Mouse (Mus musculus) spleen, embryonic (tissue): ENCODE data around the gene Gm10337.

ENCODE experiments used
- CTCF ChIA-PET: fragments of 350-600 bp; sonication (Branson Sonifier 250); formaldehyde crosslinking; loops from one replicate; lab custom pipeline; 2022; lab: Charles Lee

Gene Gm10337

DNA sequence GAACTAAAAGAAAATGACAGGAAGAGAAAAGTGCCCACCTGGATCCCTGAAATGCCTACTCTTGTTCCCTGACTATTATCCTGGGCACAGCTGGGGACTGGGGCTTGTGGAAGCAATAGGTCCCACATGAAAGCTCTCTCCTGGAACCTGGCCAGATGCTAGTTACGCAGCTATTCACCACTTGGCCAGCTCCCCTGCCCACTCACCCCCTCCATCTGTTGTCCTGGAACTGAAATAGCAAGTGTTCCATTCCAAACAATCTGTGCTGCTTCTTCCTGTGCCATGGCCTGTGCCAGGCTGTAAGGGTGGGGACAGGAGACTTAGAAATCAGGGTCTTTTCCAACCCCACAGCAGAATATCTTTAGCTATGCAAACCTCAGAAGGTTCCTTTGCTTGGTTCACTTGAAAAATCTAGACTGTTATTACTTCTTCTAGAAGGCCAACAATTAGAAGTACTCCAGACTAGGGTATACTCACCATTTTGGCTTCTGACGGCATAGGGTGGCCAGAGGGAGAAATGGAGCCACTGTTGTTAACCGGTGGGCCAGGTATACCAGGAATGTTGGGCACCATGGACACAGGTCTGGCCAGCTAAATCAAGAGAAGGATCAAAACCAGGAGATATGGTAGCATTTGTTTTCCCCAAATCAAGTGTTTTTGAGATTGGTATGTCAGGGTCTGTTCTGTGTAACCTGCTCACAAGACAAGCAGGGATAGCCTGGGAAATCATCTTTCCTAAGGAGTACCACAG is 43.3 kb downstream of the Gm10337 start:
- CTCF ChIA-PET, result interaction anchor here (0.5 kb wide), 1 partner anchor 143 kb away, joined by 3 read pairs; no protein-coding TSS in a partner anchor

GRCm38 (mm10) chr15:102547478-102547877 is 44.0 kb downstream of the Gm10337 start:
- CTCF ChIA-PET, result interaction anchor here (0.5 kb wide), 1 partner anchor 143 kb away, joined by 3 read pairs; no protein-coding TSS in a partner anchor

GRCm38 (mm10) chr15:102552599-102552998 is 49.1 kb downstream of the Gm10337 start:
- CTCF ChIA-PET, result interaction anchor here (0.6 to 0.7 kb wide), 3 partner anchors 17 to 183 kb away, joined by 3 to 11 read pairs (median 5); no protein-coding TSS in a partner anchor
